Mouse (Mus musculus) midbrain, embryonic 15.5 days (tissue): ENCODE data around the gene Zbtb9. TPM values are rescaled to one million over a fixed set of nuclear protein-coding genes. Genes with fewer than 3 reads are reported as not detected.

Source experiments
- ATAC-seq: fragments of 200-750 bp; cut with Nextera tagmentation; replicated peaks from 2 replicates; pipeline ENCODE4 v1.8.0; 2017; ENCODE audit warnings: moderate TSS enrichment
- H3K27ac ChIP-seq: fragments of 300-500 bp; sonication (generic); 2 replicates; pipeline ENCODE4 v1.5.1; 2015; ENCODE audit warnings: mild to moderate bottlenecking, inconsistent platforms
- H3K27me3 ChIP-seq: fragments of 300-500 bp; sonication (generic); replicated peaks from 2 replicates; pipeline ENCODE4 v1.6.1; 2015; ENCODE audit warnings: inconsistent platforms
- H3K36me3 ChIP-seq: fragments of 300-500 bp; sonication (generic); replicated peaks from 2 replicates; pipeline ENCODE4 v1.6.1; 2015; ENCODE audit warnings: inconsistent platforms
- H3K4me1 ChIP-seq: fragments of 300-500 bp; sonication (generic); 2 replicates; pipeline ENCODE4 v1.6.1; 2015; ENCODE audit warnings: inconsistent platforms
- H3K4me2 ChIP-seq: fragments of 300-500 bp; sonication (generic); 2 replicates; pipeline ENCODE4 v1.6.1; 2015; ENCODE audit warnings: inconsistent platforms, mild to moderate bottlenecking, moderate library complexity
- H3K4me3 ChIP-seq: fragments of 300-500 bp; sonication (generic); 2 replicates; pipeline ENCODE4 v1.5.1; 2015; ENCODE audit warnings: mild to moderate bottlenecking, inconsistent platforms
- H3K9ac ChIP-seq: fragments of 300-500 bp; sonication (generic); 2 replicates; pipeline ENCODE4 v1.6.1; 2015; ENCODE audit warnings: mild to moderate bottlenecking, inconsistent platforms
- H3K9me3 ChIP-seq: fragments of 300-500 bp; sonication (generic); 2 replicates; pipeline ENCODE4 v1.6.1; 2016; ENCODE audit warnings: inconsistent platforms
- WGBS: fragments of 180-500 bp; shearing (Covaris S2); methylation state at CpG from one replicate; pipeline ENCODE4 v1.1.7; 2015; ENCODE audit warnings: mixed read lengths; 5-methylcytosine and 5-hydroxymethylcytosine counted together
- polyA plus RNA-seq: library from polyadenylated mRNA; unstranded; fragments of >200 nt; fragmentation: Nextera tagmentation; extraction: Ambion mirVana; gene quantifications from 2 replicates; pipeline ENCODE4 v1.2.1, GENCODE M21; 2015

Zbtb9 gene
- polyA plus RNA-seq, 1 experiment from 2014 or later: 16.9 TPM

GRCm38 (mm10) chr17:26985503-26986179, 12.7 kb downstream of the Zbtb9 start:
- Histone ChIP-seq H3K4me3 (no peak overlapping the region), H3K9me3 (no peaks in the 10 kb centered on the region), H3K4me2 (no peak overlapping the region), H3K4me1 (no peaks in the 10 kb centered on the region), H3K27ac (no peak overlapping the region), H3K27me3 (no peaks in the 10 kb centered on the region), H3K36me3 (no peaks in the 10 kb centered on the region), H3K9ac (no peak overlapping the region)
- no peak for ATAC-seq
- WGBS: 89% methylated on average over 10 of the region's 10 CpGs

DNA sequence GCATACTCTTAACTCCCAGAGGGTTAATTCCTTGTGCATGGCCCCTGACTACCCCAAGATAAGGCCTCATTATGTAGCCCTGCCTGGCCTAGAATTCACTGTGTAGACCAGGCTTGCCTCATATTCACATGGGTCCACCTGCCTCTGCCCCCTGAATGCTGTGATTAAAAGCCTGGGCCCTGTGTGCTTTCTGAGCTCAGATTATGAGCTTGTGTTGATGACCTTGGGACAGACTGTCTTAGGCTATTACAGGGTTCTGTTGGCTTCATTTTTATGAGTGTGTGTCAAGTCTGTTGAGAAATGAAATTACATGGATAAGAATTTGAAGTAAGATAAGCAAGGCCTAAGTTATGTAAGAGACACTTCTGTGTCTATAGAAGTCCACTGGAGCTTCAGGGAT, 17.6 kb downstream of the Zbtb9 start:
- Histone ChIP-seq H3K9ac (no peak overlapping the region), H3K4me1 (no peaks in the 10 kb centered on the region), H3K27me3 (no peaks in the 10 kb centered on the region), H3K36me3 (no peaks in the 10 kb centered on the region), H3K4me2 (no peak overlapping the region), H3K4me3 (no peak overlapping the region), H3K27ac (no peak overlapping the region), H3K9me3 (no peaks in the 10 kb centered on the region)
- ATAC-seq: no peak

GRCm38 (mm10) chr17:26994410-26994809, 21.4 kb downstream of the Zbtb9 start:
- Histone ChIP-seq H3K27ac (no peak overlapping the region), H3K4me3 (no peak overlapping the region), H3K9ac (no peak overlapping the region), H3K4me1 (no peaks in the 10 kb centered on the region), H3K4me2 (no peak overlapping the region), H3K27me3 (no peaks in the 10 kb centered on the region), H3K36me3 (no peaks in the 10 kb centered on the region), H3K9me3 (no peaks in the 10 kb centered on the region)
- WGBS: 83% methylated on average over 14 of the region's 14 CpGs
- ATAC-seq: no peak

GRCm38 (mm10) chr17:26995006-26995405, 22.0 kb downstream of the Zbtb9 start:
- Histone ChIP-seq H3K9me3 (no peaks in the 10 kb centered on the region), H3K9ac (no peak overlapping the region), H3K4me3 (no peak overlapping the region), H3K27ac (no peak overlapping the region), H3K4me2 (no peak overlapping the region), H3K27me3 (no peaks in the 10 kb centered on the region), H3K36me3 (no peaks in the 10 kb centered on the region), H3K4me1 (no peaks in the 10 kb centered on the region)
- ATAC-seq: no peak
- WGBS: 84% methylated on average over 6 of the region's 6 CpGs

DNA sequence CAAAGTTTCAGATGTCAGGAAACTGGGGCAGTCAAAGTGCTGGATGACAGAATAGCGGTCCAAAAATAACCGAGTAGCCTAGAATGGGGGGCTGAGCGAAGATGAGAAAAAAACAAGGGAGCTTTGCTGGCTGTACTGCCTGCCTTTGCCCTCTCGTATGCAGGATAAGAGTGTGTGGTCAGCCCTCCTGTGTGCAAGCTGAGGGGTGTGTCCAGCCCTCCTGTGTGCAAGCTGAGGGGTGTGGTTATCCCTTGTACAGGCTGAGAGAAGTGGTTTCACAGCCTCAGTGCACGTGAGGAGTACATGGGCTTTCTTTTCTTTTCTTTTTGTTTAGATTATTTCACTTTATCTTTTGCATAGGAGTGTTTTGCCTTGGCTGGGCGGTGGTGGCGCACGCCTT, 22.6 kb downstream of the Zbtb9 start:
- Histone ChIP-seq H3K27me3 (no peaks in the 10 kb centered on the region), H3K4me3 (no peak overlapping the region), H3K9ac (no peak overlapping the region), H3K4me1 (no peaks in the 10 kb centered on the region), H3K9me3 (no peaks in the 10 kb centered on the region), H3K4me2 (no peak overlapping the region), H3K27ac (no peak overlapping the region), H3K36me3 (no peaks in the 10 kb centered on the region)
- no peak for ATAC-seq
- WGBS: 78% methylated on average over 8 of the region's 8 CpGs

DNA sequence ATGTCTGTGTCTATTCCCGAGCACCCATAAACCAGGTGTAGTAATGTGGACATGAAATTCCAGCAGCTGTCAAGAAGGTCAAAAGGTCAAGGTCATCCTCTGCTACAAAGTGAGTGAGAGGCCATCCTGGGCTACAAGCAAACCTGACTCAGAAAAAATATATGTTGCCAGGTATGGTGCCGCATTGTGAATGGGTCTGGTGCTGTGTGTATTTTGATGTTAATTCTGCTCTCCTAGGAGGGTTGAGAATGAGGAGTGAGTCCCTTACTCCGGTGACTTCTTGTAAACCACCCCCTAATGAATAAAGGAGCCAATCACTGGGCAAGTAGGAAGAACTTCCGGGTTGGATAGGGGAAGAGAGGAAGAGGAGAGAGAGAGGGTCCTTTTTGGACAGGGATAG, 24.7 kb downstream of the Zbtb9 start:
- WGBS: 71% methylated on average over 4 of the region's 4 CpGs
- H3K4me3 ChIP-seq: no peak overlapping the region
- no peaks in the 10 kb centered on the region for H3K9me3 ChIP-seq
- H3K4me2 ChIP-seq: no peak overlapping the region
- H3K27me3 ChIP-seq: no peaks in the 10 kb centered on the region
- H3K4me1 ChIP-seq: no peaks in the 10 kb centered on the region
- H3K27ac ChIP-seq: no peak overlapping the region
- H3K36me3 ChIP-seq: no peaks in the 10 kb centered on the region
- no peak for ATAC-seq
- no peak overlapping the region for H3K9ac ChIP-seq

DNA sequence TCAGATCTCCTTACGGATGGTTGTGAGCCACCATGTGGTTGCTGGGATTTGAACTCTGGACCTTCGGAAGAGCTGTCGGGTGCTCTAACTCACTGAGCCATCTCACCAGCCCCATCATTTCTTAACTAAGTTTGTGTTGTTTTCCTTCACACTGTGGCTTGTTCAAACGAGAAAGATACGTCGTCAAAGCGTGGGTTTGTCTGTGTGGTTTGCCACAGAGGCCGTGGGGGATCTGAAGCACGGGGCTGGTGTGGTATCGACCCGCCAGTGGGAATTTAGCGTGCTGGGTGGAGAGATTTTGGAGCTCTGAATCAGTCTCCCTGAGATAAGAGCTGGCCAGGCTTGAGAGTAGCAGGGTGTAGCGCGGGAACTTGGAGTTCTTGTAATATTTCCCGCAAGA, 25.3 kb downstream of the Zbtb9 start:
- Histone ChIP-seq H3K4me3 (no peak overlapping the region), H3K4me2 (no peak overlapping the region), H3K27ac (no peak overlapping the region), H3K9me3 (no peaks in the 10 kb centered on the region), H3K4me1 (no peaks in the 10 kb centered on the region), H3K9ac (no peak overlapping the region), H3K27me3 (no peaks in the 10 kb centered on the region), H3K36me3 (no peaks in the 10 kb centered on the region)
- WGBS: 92% methylated on average over 15 of the region's 15 CpGs
- ATAC-seq: no peak

GRCm38 (mm10) chr17:26999996-27000395, 27.0 kb downstream of the Zbtb9 start:
- H3K27ac ChIP-seq: no peak overlapping the region
- no peaks in the 10 kb centered on the region for H3K4me1 ChIP-seq
- H3K36me3 ChIP-seq: no peaks in the 10 kb centered on the region
- no peaks in the 10 kb centered on the region for H3K27me3 ChIP-seq
- no peak overlapping the region for H3K4me3 ChIP-seq
- no peak for ATAC-seq
- no peak overlapping the region for H3K9ac ChIP-seq
- no peak overlapping the region for H3K4me2 ChIP-seq
- no peaks in the 10 kb centered on the region for H3K9me3 ChIP-seq
- WGBS: 86% methylated on average over 12 of the region's 12 CpGs

DNA sequence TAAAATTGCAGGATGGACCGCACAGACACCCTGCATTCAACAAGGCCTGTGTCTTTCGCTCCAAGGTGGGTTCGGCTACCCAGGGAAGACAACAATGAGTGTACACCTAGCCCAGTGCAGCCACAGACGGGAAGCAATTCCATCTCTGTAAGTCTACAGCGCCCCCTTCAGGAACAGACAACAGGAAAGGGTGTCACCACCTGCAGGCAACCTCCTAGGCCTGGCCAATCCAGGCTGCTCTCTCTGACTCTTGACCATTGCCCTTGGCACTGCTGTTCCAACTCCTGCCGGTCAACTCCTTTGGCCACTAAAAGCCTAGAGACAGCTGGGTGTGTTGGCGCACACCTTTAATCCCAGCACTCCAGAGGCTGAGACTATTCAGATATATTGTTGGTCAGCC, 28.2 kb downstream of the Zbtb9 start:
- H3K27me3 ChIP-seq: no peaks in the 10 kb centered on the region
- H3K4me2 ChIP-seq: no peak overlapping the region
- H3K9ac ChIP-seq: no peak overlapping the region
- no peaks in the 10 kb centered on the region for H3K4me1 ChIP-seq
- 76% methylated on average over 7 of the region's 7 CpGs for WGBS
- H3K27ac ChIP-seq: no peak overlapping the region
- no peaks in the 10 kb centered on the region for H3K36me3 ChIP-seq
- H3K4me3 ChIP-seq: no peak overlapping the region
- H3K9me3 ChIP-seq: no peaks in the 10 kb centered on the region
- no peak for ATAC-seq

- WGBS: 44% methylated on average over 6 of the region's 6 CpGs
- no peak for ATAC-seq
Observed at GRCm38 (mm10) chr17:27001889-27002288, 28.9 kb downstream of the Zbtb9 start.

DNA sequence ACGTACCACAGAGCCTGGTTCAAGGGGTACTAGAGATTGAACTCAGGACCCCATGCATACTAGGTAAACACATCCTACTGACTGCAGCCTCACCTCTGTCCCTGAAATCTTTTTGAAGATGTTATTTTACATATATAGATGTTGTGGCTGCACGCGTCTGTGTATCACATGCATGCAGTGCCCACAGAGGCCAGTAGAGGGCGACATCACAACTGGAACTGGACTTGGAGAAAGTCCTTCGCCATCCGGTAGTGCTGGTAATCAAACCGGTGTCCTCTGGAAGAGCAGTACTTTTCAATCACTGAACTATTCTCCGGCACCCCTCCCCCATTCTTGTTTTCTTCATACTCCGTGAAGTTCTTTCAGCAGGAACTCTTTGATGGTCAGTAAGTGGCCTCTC, 31.5 kb downstream of the Zbtb9 start:
- Histone ChIP-seq H3K9me3 (no peaks in the 10 kb centered on the region), H3K36me3 (no peaks in the 10 kb centered on the region), H3K9ac (no peak overlapping the region), H3K4me3 (no peak overlapping the region), H3K27me3 (no peaks in the 10 kb centered on the region), H3K4me1 (no peaks in the 10 kb centered on the region), H3K27ac (no peak overlapping the region), H3K4me2 (no peak overlapping the region)
- ATAC-seq: no peak
- WGBS: 38% methylated on average over 9 of the region's 9 CpGs

More at GRCm38 (mm10) chr17:27001889-27002288, 28.9 kb downstream of the Zbtb9 start:
- Histone ChIP-seq H3K9ac (no peak overlapping the region), H3K4me3 (no peak overlapping the region), H3K27me3 (no peaks in the 10 kb centered on the region), H3K27ac (no peak overlapping the region), H3K4me2 (no peak overlapping the region), H3K36me3 (no peaks in the 10 kb centered on the region), H3K9me3 (no peaks in the 10 kb centered on the region), H3K4me1 (no peaks in the 10 kb centered on the region)

DNA sequence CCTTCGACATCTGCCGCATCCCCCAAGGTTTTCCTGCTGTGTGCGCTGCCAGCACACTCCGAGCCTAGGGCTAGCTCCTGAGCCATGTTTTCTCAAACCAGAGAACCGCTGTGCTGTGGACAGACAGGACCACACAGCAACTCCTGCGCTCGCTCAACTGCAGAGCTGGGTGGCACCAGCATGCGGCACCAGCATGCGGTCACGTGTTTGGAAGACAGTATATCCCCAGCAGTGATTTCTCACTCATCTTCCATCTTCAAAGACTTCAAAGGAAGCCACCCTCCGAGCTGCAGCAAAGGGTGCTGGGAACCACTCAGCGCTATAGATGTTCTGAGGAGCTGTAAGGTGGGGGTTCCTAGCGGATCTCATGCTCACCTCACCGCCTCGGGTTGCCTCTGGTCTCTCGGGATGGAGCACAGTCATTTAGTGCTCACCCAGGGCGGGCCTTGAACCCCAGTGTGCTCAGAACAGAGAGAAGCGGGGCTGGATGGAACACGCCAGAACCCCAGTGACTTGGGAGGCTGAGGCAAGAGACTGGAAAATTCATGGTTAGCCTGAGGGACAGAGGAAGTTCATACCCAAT, 32.0 kb downstream of the Zbtb9 start:
- no peak for ATAC-seq
- WGBS: 42% methylated on average over 19 of the region's 19 CpGs
- no peak overlapping the region for H3K27ac ChIP-seq
- no peaks in the 10 kb centered on the region for H3K36me3 ChIP-seq
- H3K9ac ChIP-seq: no peak overlapping the region
- H3K4me2 ChIP-seq: no peak overlapping the region
- no peaks in the 10 kb centered on the region for H3K9me3 ChIP-seq
- H3K27me3 ChIP-seq: no peaks in the 10 kb centered on the region
- H3K4me1 ChIP-seq: no peaks in the 10 kb centered on the region
- no peak overlapping the region for H3K4me3 ChIP-seq

- H3K27ac ChIP-seq: no peak overlapping the region
- H3K4me1 ChIP-seq: no peaks in the 10 kb centered on the region
- H3K27me3 ChIP-seq: no peaks in the 10 kb centered on the region
- ATAC-seq: no peak
- H3K36me3 ChIP-seq: no peaks in the 10 kb centered on the region
- no peaks in the 10 kb centered on the region for H3K9me3 ChIP-seq
- 64% methylated on average over 11 of the region's 11 CpGs for WGBS
- H3K4me3 ChIP-seq: no peak overlapping the region
- H3K9ac ChIP-seq: no peak overlapping the region
- H3K4me2 ChIP-seq: no peak overlapping the region
Observed at GRCm38 (mm10) chr17:27005644-27006043, 32.7 kb downstream of the Zbtb9 start.
